Mouse (Mus musculus): ENCODE results near the gene Brd3. TPM values are rescaled to one million over a fixed set of nuclear protein-coding genes. Genes with fewer than 3 reads are reported as not detected.
"Not testable (repeated sequence)": the region's sequence is repeated elsewhere in the genome, so short reads cannot be mapped to it uniquely, and the experiment has no call there.

The Brd3 gene
- polyA plus RNA-seq, 1 experiment from 2014 or later, result 26.2 TPM

- Histone ChIP-seq H3K4me1 (ENCODE audit: insufficient read depth) (no peaks in the 10 kb centered on the region), H3K27ac (ENCODE audit: low read depth) (no peak overlapping the region), H3K27me3 (ENCODE audit: insufficient read depth, low read length) (no peaks in the 10 kb centered on the region), H3K36me3 (replicated peaks; ENCODE audit: insufficient read depth, low read length) (no peaks in the 10 kb centered on the region; the same call in 1 of the 2 replicates), H3K9me3 (ENCODE audit: low read length) (no peaks in the 10 kb centered on the region), H3K4me2 (ENCODE audit: low read depth, low read length) (no peak overlapping the region), H3K4me3 (ENCODE audit: low read depth, low read length) (no peak overlapping the region), H3K9ac (replicated peaks) (no peak overlapping the region)
- DNase-seq (no peak), ATAC-seq (no peak)
- no peak for TF ChIP-seq EP300 (IDR thresholded peaks at IDR 0.05; ENCODE audit: low read depth)
- no peak for TF ChIP-seq CTCF (IDR thresholded peaks at IDR 0.05; ENCODE audit: low read depth)
- 38% methylated on average over 1 of the region's 1 CpGs for WGBS (ENCODE audit: insufficient replicate concordance)
Observed at GRCm38 (mm10) chr2:27547326-27547725, 39.9 kb upstream of the Brd3 start.

- H3K36me3 ChIP-seq (replicated peaks; ENCODE audit: insufficient read depth, low read length); H3K27me3 ChIP-seq (ENCODE audit: insufficient read depth, low read length); H3K9ac ChIP-seq (replicated peaks); H3K27ac ChIP-seq (ENCODE audit: low read depth); ATAC-seq; H3K4me3 ChIP-seq (ENCODE audit: low read depth, low read length); H3K9me3 ChIP-seq (ENCODE audit: low read length); H3K4me2 ChIP-seq (ENCODE audit: low read depth, low read length); DNase-seq; H3K4me1 ChIP-seq (ENCODE audit: insufficient read depth): not testable (repeated sequence)
- 91% methylated on average over 8 of the region's 8 CpGs for WGBS (ENCODE audit: insufficient replicate concordance)
Observed at GRCm38 (mm10) chr2:27546041-27546440, 38.6 kb upstream of the Brd3 start.

GRCm38 (mm10) chr2:27545517-27545916, 38.1 kb upstream of the Brd3 start:
- H3K9me3 ChIP-seq (ENCODE audit: low read length); H3K4me3 ChIP-seq (ENCODE audit: low read depth, low read length); H3K4me2 ChIP-seq (ENCODE audit: low read depth, low read length); H3K27me3 ChIP-seq (ENCODE audit: insufficient read depth, low read length); H3K27ac ChIP-seq (ENCODE audit: low read depth); H3K9ac ChIP-seq (replicated peaks); ATAC-seq; DNase-seq; H3K36me3 ChIP-seq (replicated peaks; ENCODE audit: insufficient read depth, low read length): not testable (repeated sequence)
- H3K4me1 ChIP-seq (ENCODE audit: insufficient read depth), result peaks cover 10% of the 10 kb centered on the region
- 64% methylated on average over 3 of the region's 3 CpGs for WGBS (ENCODE audit: insufficient replicate concordance)

GRCm38 (mm10) chr2:27544613-27545012, 37.2 kb upstream of the Brd3 start:
- peaks cover 12% of the 10 kb centered on the region for H3K4me1 ChIP-seq (ENCODE audit: insufficient read depth)
- H3K4me3 ChIP-seq (ENCODE audit: low read depth, low read length), result no peak overlapping the region
- DNase-seq (no peak), ATAC-seq (no peak)
- H3K9ac ChIP-seq (replicated peaks), result no peak overlapping the region
- no peak overlapping the region for H3K27ac ChIP-seq (ENCODE audit: low read depth)
- H3K27me3 ChIP-seq (ENCODE audit: insufficient read depth, low read length), result no peaks in the 10 kb centered on the region
- WGBS (ENCODE audit: insufficient replicate concordance), result 77% methylated on average over 6 of the region's 6 CpGs
- no peaks in the 10 kb centered on the region for H3K9me3 ChIP-seq (ENCODE audit: low read length)
- H3K36me3 ChIP-seq (replicated peaks; ENCODE audit: insufficient read depth, low read length), result no peaks in the 10 kb centered on the region; the same call in 1 of the 2 replicates
- TF ChIP-seq EP300 (IDR thresholded peaks at IDR 0.05; ENCODE audit: low read depth) (no peak), CTCF (IDR thresholded peaks at IDR 0.05; ENCODE audit: low read depth) (no peak)
- H3K4me2 ChIP-seq (ENCODE audit: low read depth, low read length), result no peak overlapping the region

- Histone ChIP-seq H3K27me3 (ENCODE audit: insufficient read depth, low read length) (no peaks in the 10 kb centered on the region), H3K4me3 (ENCODE audit: low read depth, low read length) (peak overlapping the region; percentile 53; the same call in 1 of the 2 replicates), H3K27ac (ENCODE audit: low read depth) (peak overlapping the region; percentile 81; the same call in 1 of the 2 replicates), H3K9me3 (ENCODE audit: low read length) (no peaks in the 10 kb centered on the region), H3K36me3 (replicated peaks; ENCODE audit: insufficient read depth, low read length) (peaks cover 2% of the 10 kb centered on the region; the same call in 1 of the 2 replicates), H3K9ac (replicated peaks) (peak overlapping the region; percentile 51; the same call in 1 of the 2 replicates), H3K4me1 (ENCODE audit: insufficient read depth) (peaks cover 12% of the 10 kb centered on the region), H3K4me2 (ENCODE audit: low read depth, low read length) (peak overlapping the region; percentile 65)
- DNase-seq, result no peak
- WGBS (ENCODE audit: insufficient replicate concordance), result 84% methylated on average over 3 of the region's 3 CpGs
- no peak for TF ChIP-seq CTCF (IDR thresholded peaks at IDR 0.05; ENCODE audit: low read depth)
- no peak for TF ChIP-seq EP300 (IDR thresholded peaks at IDR 0.05; ENCODE audit: low read depth)
- no peak for ATAC-seq
Observed at GRCm38 (mm10) chr2:27541225-27541624, 33.8 kb upstream of the Brd3 start.

GRCm38 (mm10) chr2:27540515-27540836, 33.0 kb upstream of the Brd3 start:
- Histone ChIP-seq H3K9ac (replicated peaks) (peak overlapping the region; percentile 51), H3K4me3 (ENCODE audit: low read depth, low read length) (peak overlapping the region; percentile 53), H3K4me2 (ENCODE audit: low read depth, low read length) (peak overlapping the region; percentile 65), H3K36me3 (replicated peaks; ENCODE audit: insufficient read depth, low read length) (peaks cover 7% of the 10 kb centered on the region), H3K9me3 (ENCODE audit: low read length) (no peaks in the 10 kb centered on the region), H3K4me1 (ENCODE audit: insufficient read depth) (peaks cover 12% of the 10 kb centered on the region), H3K27ac (ENCODE audit: low read depth) (peak overlapping the region; percentile 81), H3K27me3 (ENCODE audit: insufficient read depth, low read length) (no peaks in the 10 kb centered on the region)
- 18% methylated on average over 10 of the region's 10 CpGs for WGBS (ENCODE audit: insufficient replicate concordance)
- ATAC-seq (peak; percentile 5; the same call in 1 of the 2 replicates), DNase-seq (no peak)
- TF ChIP-seq EP300 (IDR thresholded peaks at IDR 0.05; ENCODE audit: low read depth) (no peak), CTCF (IDR thresholded peaks at IDR 0.05; ENCODE audit: low read depth) (no peak)
